Mouse (Mus musculus) CH12.LX (cell line): ENCODE results near the gene Atp10a. TPM values are rescaled to one million over a fixed set of nuclear protein-coding genes. Genes with fewer than 3 reads are reported as not detected.

Experiments used
- DNase-seq: peaks from one replicate; pipeline ENCODE4 v3.0.0-alpha.2; 2013; ENCODE audit errors: extremely low read depth
- H3K27ac ChIP-seq: 2 replicates; pipeline ENCODE4 v1.5.1; 2012; ENCODE audit warnings: low read depth, mild to moderate bottlenecking, control low read depth, moderate library complexity; ENCODE audit not compliant: insufficient read depth
- H3K27me3 ChIP-seq: replicated peaks from 2 replicates; pipeline ENCODE3; 2012; ENCODE audit warnings: inconsistent platforms
- H3K36me3 ChIP-seq, 2 experiments: replicated peaks in 1 of 2; 2 replicates each; pipeline versions ENCODE3 to v1.6.1; 2012; ENCODE audit warnings: inconsistent platforms in 1 of 2, low read length in 1 of 2, mild to moderate bottlenecking in 1 of 2, mixed read lengths in 1 of 2, moderate library complexity in 1 of 2; ENCODE audit not compliant: control insufficient read depth in 1 of 2, insufficient read depth in 1 of 2
- H3K4me1 ChIP-seq, 2 experiments: 2 replicates each; pipeline ENCODE4 v1.6.1; 2012; ENCODE audit warnings: inconsistent platforms in 1 of 2, moderate library complexity in 1 of 2; ENCODE audit not compliant: insufficient read depth in 2 of 2, control insufficient read depth in 1 of 2
- H3K4me2 ChIP-seq: 2 replicates; pipeline ENCODE4 v1.6.1; 2012; ENCODE audit warnings: low read depth, mild to moderate bottlenecking, control low read depth; ENCODE audit not compliant: poor library complexity, insufficient read depth, severe bottlenecking
- H3K4me3 ChIP-seq, 3 experiments: fragments of 150-350 bp in 1 of 3; sonication (generic) in 1 of 3; replicated peaks in 1 of 3; 2 replicates each; pipeline versions ENCODE3 to v1.5.1; 2011 to 2012; ENCODE audit warnings: low read depth in 2 of 3, low read length in 2 of 3, mild to moderate bottlenecking in 2 of 3, moderate library complexity in 2 of 3, control low read depth in 1 of 3, improper control_type of control experiment in 1 of 3, inconsistent platforms in 1 of 3, mixed read lengths in 1 of 3; ENCODE audit not compliant: poor library complexity in 1 of 3
- H3K79me2 ChIP-seq: replicated peaks from 2 replicates; pipeline ENCODE4 v1.6.1; 2012; ENCODE audit warnings: mild to moderate bottlenecking, moderate library complexity; ENCODE audit not compliant: control insufficient read depth, poor library complexity, insufficient read depth, severe bottlenecking; ENCODE audit errors: extremely low read depth
- H3K9ac ChIP-seq: 2 replicates; pipeline ENCODE4 v1.6.1; 2012; ENCODE audit warnings: low read depth, mild to moderate bottlenecking, control low read depth, moderate library complexity; ENCODE audit not compliant: insufficient read depth
- H3K9me3 ChIP-seq: replicated peaks from 2 replicates; pipeline ENCODE3; 2012; ENCODE audit warnings: low read length, inconsistent platforms, mixed read lengths
- BHLHE40 ChIP-seq: IDR thresholded peaks from 2 replicates; pipeline ENCODE4 v1.6.1; 2011; ENCODE audit warnings: mild to moderate bottlenecking, low read depth, low read length, improper control_type of control experiment
- E2F4 ChIP-seq: IDR thresholded peaks from 2 replicates; pipeline ENCODE4 v1.6.1; 2011; ENCODE audit warnings: low read depth, low read length, improper control_type of control experiment; ENCODE audit not compliant: insufficient replicate concordance
- ELF1 ChIP-seq: IDR thresholded peaks from 2 replicates; pipeline ENCODE4 v1.6.1; 2014; ENCODE audit warnings: low read depth, mild to moderate bottlenecking, inconsistent platforms, low read length, improper control_type of control experiment
- EP300 ChIP-seq: IDR thresholded peaks from 2 replicates; pipeline ENCODE4 v1.6.1; 2011; ENCODE audit warnings: low read length, improper control_type of control experiment
- HCFC1 ChIP-seq: IDR thresholded peaks from 2 replicates; pipeline ENCODE4 v1.6.1; 2012; ENCODE audit warnings: low read depth, mild to moderate bottlenecking, inconsistent platforms, low read length, improper control_type of control experiment
- KAT2A ChIP-seq: IDR thresholded peaks from 2 replicates; pipeline ENCODE4 v1.6.1; 2012; ENCODE audit warnings: low read length, improper control_type of control experiment, inconsistent platforms; ENCODE audit not compliant: insufficient replicate concordance
- MAFK ChIP-seq: IDR thresholded peaks from 2 replicates; pipeline ENCODE4 v1.6.1; 2011; ENCODE audit warnings: low read length, improper control_type of control experiment; ENCODE audit not compliant: insufficient replicate concordance
- MAX ChIP-seq: IDR thresholded peaks from 2 replicates; pipeline ENCODE4 v1.6.1; 2011; ENCODE audit warnings: low read length, improper control_type of control experiment
- MEF2A ChIP-seq: IDR thresholded peaks from 2 replicates; pipeline ENCODE4 v1.6.1; 2014; ENCODE audit warnings: low read depth, mild to moderate bottlenecking, inconsistent platforms, low read length, improper control_type of control experiment, borderline replicate concordance
- NELFE ChIP-seq: IDR thresholded peaks from 2 replicates; pipeline ENCODE4 v1.6.1; 2011; ENCODE audit warnings: low read depth, low read length, improper control_type of control experiment
- POLR2A ChIP-seq: IDR thresholded peaks from 2 replicates; pipeline ENCODE4 v1.6.1; 2011; ENCODE audit warnings: low read depth, mild to moderate bottlenecking, improper control_type of control experiment, low read length
- SIN3A ChIP-seq: IDR thresholded peaks from 2 replicates; pipeline ENCODE4 v1.6.1; 2012; ENCODE audit warnings: low read length, improper control_type of control experiment, inconsistent platforms
- USF2 ChIP-seq: conservative IDR thresholded peaks from 2 replicates; pipeline ENCODE4 v1.6.1; 2011; ENCODE audit warnings: low read depth, low read length, improper control_type of control experiment
- ZC3H11A ChIP-seq: IDR thresholded peaks from 2 replicates; pipeline ENCODE4 v1.6.1; 2012; ENCODE audit warnings: low read depth, mild to moderate bottlenecking, inconsistent platforms, low read length, improper control_type of control experiment
- dilution Hi-C: fragments of 300-500 bp; cut with MboI; formaldehyde crosslinking; loops from 2 replicates; pipeline ENCODE4 v1.14.3; 2020; ENCODE audit warnings: low sequenced_read_pairs; ENCODE audit not compliant: extremely low pct_unique_long_range_greater_than_20kb, extremely low pct_ligation_motif_present
- in situ Hi-C: fragments of 300-500 bp; cut with MboI; formaldehyde crosslinking; loops from 3 replicates; pipeline ENCODE4 v1.14.3; 2019; ENCODE audit warnings: low sequenced_read_pairs, low pct_ligation_motif_present, low pct_unique_long_range_greater_than_20kb, mixed read lengths
- polyA plus RNA-seq: library from polyadenylated mRNA; unstranded; fragments of >175 nt; gene quantifications from 2 replicates; pipeline ENCODE4 v1.2.1, GENCODE M21; 2012; ENCODE audit warnings: low read depth; ENCODE audit not compliant: insufficient read length
- total RNA-seq, 2 experiments: library from RNA; depleted of rRNA; stranded (reverse); fragments of 300-350 nt in 1 of 2; fragments of >200 nt in 1 of 2; gene quantifications; 2 replicates each; pipeline ENCODE4 v1.2.3; 2012 to 2014

Atp10a gene
- total and polyA plus RNA-seq, 3 experiments: not detected

- TF ChIP-seq USF2 (no peak), BHLHE40 (no peak)
- dilution Hi-C loops (no loop called here), in situ Hi-C loops (no loop called here)
These were observed 35.1 kb downstream of the Atp10a start for GRCm38 (mm10) chr7:58690997-58691596.

GRCm38 (mm10) chr7:58692704-58693103, 36.7 kb downstream of the Atp10a start:
- no peak overlapping the region for H3K4me2 ChIP-seq
- TF ChIP-seq ZC3H11A: no peak
- TF ChIP-seq ELF1: no peak
- no peak for TF ChIP-seq NELFE
- TF ChIP-seq E2F4: no peak
- TF ChIP-seq MAX: no peak
- TF ChIP-seq MAFK: no peak
- TF ChIP-seq SIN3A: no peak
- H3K36me3 ChIP-seq: no peaks in the 10 kb centered on the region
- H3K79me2 ChIP-seq: no peaks in the 10 kb centered on the region
- H3K9ac ChIP-seq: no peak overlapping the region
- no peaks in the 10 kb centered on the region for H3K4me1 ChIP-seq
- peaks cover 55% of the 10 kb centered on the region for H3K9me3 ChIP-seq
- no peak overlapping the region for H3K27ac ChIP-seq
- no peaks in the 10 kb centered on the region for H3K27me3 ChIP-seq
- no peak overlapping the region for H3K4me3 ChIP-seq
- in situ Hi-C loops (no loop called here), dilution Hi-C loops (no loop called here)
- no peak for DNase-seq

More at GRCm38 (mm10) chr7:58690997-58691596, 35.1 kb downstream of the Atp10a start:
- no peaks in the 10 kb centered on the region for H3K4me1 ChIP-seq
- no peaks in the 10 kb centered on the region for H3K36me3 ChIP-seq
- no peak overlapping the region for H3K4me2 ChIP-seq
- H3K27me3 ChIP-seq: no peaks in the 10 kb centered on the region
- DNase-seq: no peak
- H3K4me3 ChIP-seq: no peak overlapping the region
- H3K9ac ChIP-seq: no peak overlapping the region
- no peak overlapping the region for H3K27ac ChIP-seq
- peaks cover 52% of the 10 kb centered on the region for H3K9me3 ChIP-seq
- H3K79me2 ChIP-seq: no peaks in the 10 kb centered on the region

GRCm38 (mm10) chr7:58693342-58693741, 37.4 kb downstream of the Atp10a start:
- Histone ChIP-seq H3K27me3 (no peaks in the 10 kb centered on the region), H3K36me3 (no peaks in the 10 kb centered on the region), H3K9me3 (peaks cover 55% of the 10 kb centered on the region)
- in situ Hi-C loops: no loop called here
- DNase-seq: no peak
- TF ChIP-seq NELFE (no peak), SIN3A (no peak), POLR2A (no peak), MAX (no peak), HCFC1 (no peak), EP300 (no peak), KAT2A (no peak), MEF2A (no peak), ZC3H11A (no peak)
- TF ChIP-seq, all 38 proteins: peak for 0
- H3K4me1 ChIP-seq: no peaks in the 10 kb centered on the region
- no peak overlapping the region for H3K27ac ChIP-seq
- dilution Hi-C loops: no loop called here
- H3K79me2 ChIP-seq: no peaks in the 10 kb centered on the region
- no peak overlapping the region for H3K4me3 ChIP-seq
- no peak overlapping the region for H3K9ac ChIP-seq
- H3K4me2 ChIP-seq: no peak overlapping the region
